Mouse (Mus musculus): ENCODE measurements around the gene Washc1.
"Not testable (repeated sequence)": the region's sequence is repeated elsewhere in the genome, so short reads cannot be mapped to it uniquely, and the experiment has no call there.

The Washc1 gene

GRCm38 (mm10) chr17:66118991-66119390 lies 7.6 kb downstream of the Washc1 start:
- DNase-seq = no peak

DNA sequence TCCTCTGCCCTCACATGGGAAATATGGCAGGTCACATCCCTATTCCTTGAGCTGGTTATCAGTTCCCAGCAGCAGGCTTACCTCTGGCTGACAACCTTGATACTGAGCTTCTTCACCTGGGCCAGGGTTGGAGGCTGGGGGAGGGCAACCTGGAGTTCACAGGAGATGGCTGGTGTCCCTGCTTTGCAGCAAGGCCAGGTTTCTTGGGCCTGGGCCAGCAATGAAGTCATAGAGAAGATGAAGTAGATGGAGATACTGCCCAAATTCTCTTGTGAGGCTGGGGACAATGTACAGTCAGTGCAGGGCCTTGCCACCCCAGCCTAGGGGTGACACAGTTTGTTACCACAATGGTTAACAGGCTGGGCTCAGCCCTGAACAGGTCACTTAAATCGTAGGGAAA lies 9.4 kb downstream of the Washc1 start:
- no peak for DNase-seq

GRCm38 (mm10) chr17:66123066-66123815 lies 11.9 kb downstream of the Washc1 start, which contains the start of gene Ddx11:
Ddx11 (plus strand) TSS chr17:66123520.
- peak; percentile 90 to 93 for DNase-seq

DNA sequence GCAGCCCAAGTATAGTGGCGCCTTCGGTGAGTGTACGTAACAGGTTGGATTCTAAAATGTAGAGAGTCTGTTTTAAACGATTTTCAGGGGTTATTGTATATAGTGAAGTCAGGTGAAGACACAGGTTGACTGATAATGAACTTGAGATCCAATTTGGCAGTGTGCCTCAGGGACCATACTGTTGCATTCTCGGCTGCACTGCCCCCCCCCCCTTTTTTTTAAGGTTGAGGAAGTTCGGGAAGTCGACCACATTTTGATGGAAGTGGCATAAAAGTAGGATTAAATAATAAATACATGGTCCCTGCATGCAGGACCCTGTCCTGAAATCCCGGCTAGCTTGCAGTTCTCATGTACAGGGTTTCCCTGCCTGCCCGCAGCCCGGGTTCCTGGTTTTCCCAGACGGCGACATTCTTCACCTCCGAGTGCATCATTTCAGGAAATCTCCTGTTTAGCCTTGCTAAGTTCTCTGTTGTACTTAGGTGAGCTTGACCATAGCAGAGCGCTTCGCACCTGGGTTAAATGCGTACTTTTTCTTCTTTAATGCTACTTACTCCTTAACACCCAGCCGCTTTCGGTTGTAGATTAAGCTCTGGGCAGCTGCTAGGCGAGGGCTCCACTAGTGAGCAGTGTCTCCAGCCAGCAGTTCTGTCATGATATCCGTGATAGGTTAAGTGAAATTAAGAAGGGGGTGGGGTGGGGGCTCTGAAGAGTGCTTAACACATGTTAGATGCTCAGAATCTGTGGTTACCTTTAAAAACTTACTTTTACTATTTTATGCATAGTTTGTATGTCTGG lies 12.7 kb downstream of the Washc1 start:
- DNase-seq = no peak

GRCm38 (mm10) chr17:66125211-66125610 lies 13.9 kb downstream of the Washc1 start:
- no peak for DNase-seq

DNA sequence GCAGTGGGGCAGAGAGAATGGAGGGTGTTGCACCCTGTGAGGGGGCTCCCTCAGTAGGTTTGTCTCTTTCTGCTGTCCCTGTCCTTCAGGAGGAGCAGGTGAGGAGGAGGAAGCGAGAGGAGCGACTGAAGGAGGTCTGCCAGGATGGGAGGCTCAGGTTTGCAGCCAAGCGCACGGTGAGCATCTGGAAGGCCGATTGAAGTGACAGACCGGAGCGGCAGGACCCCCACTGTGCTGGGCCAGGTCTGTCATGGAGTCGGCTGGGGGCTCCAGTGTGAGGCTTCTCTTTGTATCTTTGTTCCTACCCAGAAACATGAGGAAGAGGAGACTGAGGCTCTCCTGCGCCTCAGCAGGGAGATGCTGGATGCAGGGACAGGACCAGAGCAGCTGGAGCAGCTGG lies 19.0 kb downstream of the Washc1 start:
- no peak for DNase-seq

DNA sequence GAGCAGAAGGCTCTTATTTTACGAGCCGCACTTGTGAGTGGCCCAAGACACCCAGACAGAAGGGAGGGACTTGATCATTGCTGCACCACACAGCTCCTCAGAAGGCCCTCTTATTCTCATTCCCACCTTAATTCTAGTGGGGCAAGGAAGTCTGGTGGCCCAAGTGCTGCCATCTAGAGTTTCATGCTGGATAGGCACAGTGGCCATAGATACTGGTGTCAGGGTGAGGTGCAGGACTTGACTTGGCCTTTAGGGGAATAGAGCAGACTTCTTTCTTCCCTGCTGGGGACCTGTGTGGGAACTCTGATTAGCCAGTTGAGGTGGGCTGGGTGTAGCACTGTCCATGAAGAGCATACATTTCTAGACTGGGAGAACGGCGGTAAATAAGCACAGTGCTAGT lies 19.9 kb downstream of the Washc1 start:
- no peak for DNase-seq

- not testable (repeated sequence) for DNase-seq
These were observed 41.6 kb downstream of the Washc1 start for GRCm38 (mm10) chr17:66152706-66153662.

DNA sequence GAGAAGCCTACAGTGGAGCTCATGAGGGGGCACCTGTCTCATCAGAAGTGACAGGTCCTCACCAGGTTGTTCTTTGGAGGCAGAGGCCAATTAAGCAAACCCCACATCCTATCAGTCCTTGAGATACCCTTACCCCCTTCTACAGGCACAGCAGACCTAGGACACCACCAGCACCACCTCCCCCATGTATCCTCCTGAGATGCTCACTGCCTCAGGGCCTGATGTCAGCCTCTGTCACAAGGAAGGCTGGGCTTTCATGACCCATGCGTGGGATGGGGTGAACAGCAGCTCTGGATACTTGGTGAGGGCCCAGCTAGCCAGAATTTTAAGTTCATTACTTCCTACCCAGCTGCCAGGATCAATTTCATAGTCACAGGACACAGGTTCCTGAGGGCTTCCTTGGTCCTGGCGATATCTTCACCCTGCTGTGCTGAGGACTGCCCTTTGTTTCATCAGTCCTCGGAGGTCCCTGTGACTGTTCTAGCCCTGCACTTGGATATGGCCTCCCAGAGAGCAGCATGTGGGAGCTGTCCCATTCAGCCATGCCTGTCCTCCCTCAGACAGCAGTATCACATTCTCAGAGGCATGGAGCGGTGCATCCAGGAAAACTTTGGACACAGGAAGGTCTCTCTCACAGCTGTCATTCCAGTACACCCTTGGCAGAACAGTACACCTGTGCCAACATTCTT lies 42.5 kb downstream of the Washc1 start:
- DNase-seq = not testable (repeated sequence)

GRCm38 (mm10) chr17:66154876-66155275 lies 43.5 kb downstream of the Washc1 start:
- DNase-seq = no peak

GRCm38 (mm10) chr17:66158271-66158670 lies 46.9 kb downstream of the Washc1 start:
- no peak for DNase-seq

- peak in 1 of 2 experiments; percentile 5 for DNase-seq
These were observed 55.8 kb downstream of the Washc1 start for GRCm38 (mm10) chr17:66167141-66167540.
